Mouse (Mus musculus) cerebellum, postnatal 36 days (tissue): ENCODE data around the gene Vmn2r78.
"Not testable (repeated sequence)": the region's sequence is repeated elsewhere in the genome, so short reads cannot be mapped to it uniquely, and the experiment has no call there.

Source experiments
- DNase-seq, 2 experiments: peaks; one replicate each; pipeline ENCODE4 v3.0.0; 2021 to 2022; ENCODE audit warnings: mixed read lengths in 2 of 2

Vmn2r78 gene

GRCm38 (mm10) chr7:86914794-86915193, at the start of gene Vmn2r78:
Gene Vmn2r78 (plus strand): TSS chr7:86915094.
- DNase-seq, result not testable (repeated sequence)

GRCm38 (mm10) chr7:86889470-86890469, 25.1 kb upstream of the Vmn2r78 start:
- no peak for DNase-seq

GRCm38 (mm10) chr7:86937288-86937687, 22.4 kb downstream of the Vmn2r78 start:
- DNase-seq, result no peak

DNA sequence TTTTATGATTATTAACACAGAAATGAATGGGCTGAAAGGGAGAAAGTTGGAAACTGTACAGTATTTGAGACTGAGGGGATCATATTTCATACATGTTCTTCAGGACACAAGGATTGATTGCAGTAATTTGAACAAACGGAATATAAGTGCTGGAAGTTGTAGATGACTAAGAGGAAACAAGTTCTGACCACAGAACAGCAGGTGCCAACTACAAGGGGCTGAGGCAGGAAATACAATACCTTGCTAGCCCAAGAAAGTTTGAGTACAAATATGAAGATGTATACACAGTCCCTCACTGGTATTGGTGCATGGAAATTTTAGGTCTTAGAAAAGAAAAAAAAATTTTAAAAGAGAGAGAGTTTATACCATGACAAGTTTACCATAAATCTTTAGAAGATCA, 79.8 kb downstream of the Vmn2r78 start:
- no peak for DNase-seq

DNA sequence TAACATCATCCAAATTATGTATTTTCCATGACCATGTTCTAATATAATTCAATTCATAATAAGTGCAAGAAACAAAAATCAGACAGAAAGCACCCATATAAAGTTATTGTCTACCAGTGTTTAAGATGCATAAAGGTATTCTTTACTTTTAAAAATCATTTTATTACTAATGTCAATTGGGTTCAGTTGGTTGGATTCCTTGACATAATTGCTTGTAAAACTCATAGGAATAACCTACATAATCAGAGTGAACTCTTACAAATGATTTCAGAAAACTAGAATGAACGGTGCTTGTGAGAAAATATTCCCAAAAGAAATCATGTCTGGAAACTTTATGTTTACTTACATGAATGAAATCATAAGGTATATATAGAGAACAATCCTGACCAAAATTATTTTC, 80.9 kb downstream of the Vmn2r78 start, which contains the start of gene Vmn2r79:
Gene Vmn2r79 (plus strand): TSS at position 301 of the 400 bp plus-strand sequence.
- DNase-seq, result not testable (repeated sequence)
